In genomic region chr6:34716888-34717635, GRCm38 (mm10) we compare ENCODE assay signal across 10 mouse cellular contexts.
A peak's percentile ranks its signal among the peaks of the same experiment; 100 is the strongest.
DNase-seq lines count a peak whose midpoint lies in the region; ATAC-seq and TF ChIP-seq lines count a peak whose summit lies in the region.
"Had no signal": no experiment of that assay in that cellular context is flagged by ENCODE, and none has a peak within 500 bp of the region (broad histone marks: within the 10 kb centered on the region; RNA-seq: fewer than 3 reads in every experiment).

No protein-coding gene starts in this region.

- no peak overlapping the region for H3K4me3 ChIP-seq in heart, embryonic 11.5 days (ENCODE audit: low read depth, low read length)
- H3K4me3 ChIP-seq in embryonic facial prominence, embryonic 14.5 days (ENCODE audit: low read depth, low read length): no peak overlapping the region
- H3K4me3 ChIP-seq in lung, embryonic 15.5 days: no peak overlapping the region
- no peak overlapping the region for H3K4me3 ChIP-seq in left cerebral cortex, adult 2 months
- H3K4me3 ChIP-seq: megakaryocyte, embryonic 14.5 days had no signal

- H3K27ac ChIP-seq in heart, embryonic 11.5 days (ENCODE audit: low read depth, low read length): peak overlapping the region; percentile 82
- H3K27ac ChIP-seq in embryonic facial prominence, embryonic 14.5 days (replicated peaks; ENCODE audit: low read depth, low read length): no peak overlapping the region
- peak overlapping the region; percentile 62 for H3K27ac ChIP-seq in lung, embryonic 15.5 days
- no peak overlapping the region for H3K27ac ChIP-seq in left cerebral cortex, adult 2 months

- no peaks in the 10 kb centered on the region for H3K36me3 ChIP-seq in heart, embryonic 11.5 days (ENCODE audit: control insufficient read depth, insufficient read depth, low read length)
- peaks cover 18% of the 10 kb centered on the region; the same call in 1 of the 2 replicates for H3K36me3 ChIP-seq in embryonic facial prominence, embryonic 14.5 days (ENCODE audit: control insufficient read depth, insufficient read depth, low read length)
- no peaks in the 10 kb centered on the region for H3K36me3 ChIP-seq in lung, embryonic 15.5 days

- no peak for TF ChIP-seq CTCF in left cerebral cortex, adult 2 months (IDR thresholded peaks at IDR 0.05)

- 0 out of 2 replicates have a peak overlapping the region, but pooled peaks have one; percentile 5 for H3K9ac ChIP-seq in heart, embryonic 11.5 days (ENCODE audit: low read depth, low read length)
- no peak overlapping the region for H3K9ac ChIP-seq in embryonic facial prominence, embryonic 14.5 days (ENCODE audit: low read depth, low read length)
- H3K9ac ChIP-seq in lung, embryonic 15.5 days: no peak overlapping the region

- H3K4me2 ChIP-seq in heart, embryonic 11.5 days: peak overlapping the region; percentile 16
- no peak overlapping the region for H3K4me2 ChIP-seq in embryonic facial prominence, embryonic 14.5 days (ENCODE audit: low read depth, low read length)
- H3K4me2 ChIP-seq in lung, embryonic 15.5 days: no peak overlapping the region

- DNase-seq in heart, postnatal 14 days: no peak
- peak; percentile 89 for DNase-seq in ES-CJ7 (ENCODE audit: low read depth, low spot score)
- DNase-seq in embryonic facial prominence, embryonic 14.5 days (ENCODE audit: low spot score): peak; percentile 80
- no peak for DNase-seq in layer of hippocampus, adult 9-10 months (ENCODE audit: low spot score)
- DNase-seq in left cerebral cortex, adult 2 months (ENCODE audit: extremely low spot score in 1 of 2, low spot score in 2 of 2): no peak
- no peak for DNase-seq in gastrocnemius, postnatal 14 days
- DNase-seq: cerebellum, adult 9-11 months had no signal

- no peaks in the 10 kb centered on the region for H3K9me3 ChIP-seq in heart, embryonic 11.5 days (replicated peaks; ENCODE audit: control insufficient read depth, low read length)
- no peaks in the 10 kb centered on the region for H3K9me3 ChIP-seq in embryonic facial prominence, embryonic 14.5 days (ENCODE audit: control insufficient read depth, low read length)
- H3K9me3 ChIP-seq in lung, embryonic 15.5 days: no peaks in the 10 kb centered on the region
- H3K9me3 ChIP-seq: megakaryocyte, embryonic 14.5 days had no signal

- peaks cover 68% of the 10 kb centered on the region for H3K4me1 ChIP-seq in heart, embryonic 11.5 days (ENCODE audit: control insufficient read depth, insufficient read depth, low read length)
- peaks cover 46% of the 10 kb centered on the region for H3K4me1 ChIP-seq in embryonic facial prominence, embryonic 14.5 days (ENCODE audit: control insufficient read depth, insufficient read depth, low read length)
- H3K4me1 ChIP-seq in lung, embryonic 15.5 days: peaks cover 68% of the 10 kb centered on the region

- WGBS in heart, embryonic 11.5 days (ENCODE audit: insufficient replicate concordance): 15% methylated on average over 3 of the region's 3 CpGs
- 39% methylated on average over 3 of the region's 3 CpGs for WGBS in embryonic facial prominence, embryonic 14.5 days
- 17% methylated on average over 3 of the region's 3 CpGs for WGBS in lung, embryonic 15.5 days

- ATAC-seq in heart, embryonic 11.5 days (replicated peaks; ENCODE audit: insufficient number of reproducible peaks, low FRiP score, low TSS enrichment): peak; percentile 60; the same call in 1 of the 2 replicates
- ATAC-seq in embryonic facial prominence, embryonic 14.5 days (ENCODE audit: low read depth): peak; percentile 71; the same call in 1 of the 2 replicates
- ATAC-seq in lung, embryonic 15.5 days (ENCODE audit: borderline replicate concordance, extremely low read depth, low FRiP score, low TSS enrichment): peak; percentile 71

- no peaks in the 10 kb centered on the region for H3K27me3 ChIP-seq in heart, embryonic 11.5 days (ENCODE audit: control insufficient read depth, insufficient read depth, low read length)
- no peaks in the 10 kb centered on the region for H3K27me3 ChIP-seq in embryonic facial prominence, embryonic 14.5 days (replicated peaks; ENCODE audit: control insufficient read depth, insufficient read depth, low read length)
- H3K27me3 ChIP-seq in lung, embryonic 15.5 days: no peaks in the 10 kb centered on the region

- intact Hi-C loops in heart, postnatal 14 days (cut with DNase I): no loop called here
- intact Hi-C loops in left cerebral cortex, adult 2 months (cut with DNase I): no loop called here
- intact Hi-C loops in gastrocnemius, postnatal 14 days (cut with DNase I; ENCODE audit: low total_unique reads): no loop called here

Comparison
In these comparisons a context has a peak if more than half of its experiments do, and no peak if none do; other contexts are left out.
1. H3K27ac ChIP-seq: peak in heart, embryonic 11.5 days (single experiment) and lung, embryonic 15.5 days (single experiment); none in embryonic facial prominence, embryonic 14.5 days (single experiment) and left cerebral cortex, adult 2 months (single experiment).
2. DNase-seq: peak in ES-CJ7 (single experiment) and embryonic facial prominence, embryonic 14.5 days (single experiment); none in heart, postnatal 14 days (0 of 2), layer of hippocampus, adult 9-10 months (single experiment), left cerebral cortex, adult 2 months (0 of 2) and gastrocnemius, postnatal 14 days (single experiment).
3. Peak in every context shown above with its lines, with median percentiles within 50 percentile points of each other: ATAC-seq.